Mouse (Mus musculus): Measurements from ENCODE around the gene Itsn1.
A peak's percentile ranks its signal among the peaks of the same experiment; 100 is the strongest.

Gene Itsn1

GRCm38 (mm10) chr16:91729066-91729482, at the start of gene Itsn1:
Gene Itsn1 (plus strand): TSS chr16:91729281.
- peak; percentile 98 for DNase-seq (ENCODE audit: low spot score in 2 of 2)

DNA sequence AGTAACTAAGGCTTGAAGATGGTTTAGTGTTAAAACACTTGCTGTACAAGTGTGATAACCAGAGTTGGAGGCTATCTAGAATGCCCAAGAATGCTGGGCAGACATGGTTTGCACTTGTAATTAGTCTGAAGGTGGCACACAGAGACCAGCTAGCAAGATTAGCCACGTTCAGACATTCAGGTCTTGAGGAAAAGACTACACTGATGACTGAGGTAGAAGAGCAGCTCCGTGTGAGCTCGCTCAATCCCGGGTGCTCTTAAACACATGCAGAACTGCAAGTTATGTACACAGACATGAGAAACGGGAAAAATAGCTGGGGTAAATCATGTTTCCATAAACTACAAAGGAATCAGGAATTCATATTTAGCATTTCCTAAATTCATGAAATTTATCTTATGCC, 48.4 kb upstream of the Itsn1 start:
- DNase-seq (ENCODE audit: low spot score in 2 of 2): no peak

DNA sequence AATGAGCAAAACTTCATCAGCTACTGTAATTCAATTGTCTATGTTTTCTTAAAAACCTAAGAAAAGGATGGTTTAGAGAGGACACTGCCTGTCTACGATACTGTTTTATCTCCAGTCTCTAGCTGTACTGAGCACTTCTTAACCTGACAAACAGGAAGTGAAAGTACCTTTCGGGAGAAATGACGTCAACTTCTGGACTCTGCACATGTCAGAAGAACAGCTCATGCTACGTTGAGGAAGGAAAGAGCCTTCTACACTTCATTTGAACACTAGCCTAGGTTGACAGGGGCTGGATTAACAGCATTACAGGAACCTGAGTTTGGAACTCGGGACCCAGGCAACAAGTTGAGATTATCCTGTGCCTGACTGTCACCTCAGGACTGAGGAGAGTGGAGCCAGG, 43.6 kb upstream of the Itsn1 start:
- DNase-seq (ENCODE audit: low spot score in 2 of 2): peak; percentile 66 to 74

DNA sequence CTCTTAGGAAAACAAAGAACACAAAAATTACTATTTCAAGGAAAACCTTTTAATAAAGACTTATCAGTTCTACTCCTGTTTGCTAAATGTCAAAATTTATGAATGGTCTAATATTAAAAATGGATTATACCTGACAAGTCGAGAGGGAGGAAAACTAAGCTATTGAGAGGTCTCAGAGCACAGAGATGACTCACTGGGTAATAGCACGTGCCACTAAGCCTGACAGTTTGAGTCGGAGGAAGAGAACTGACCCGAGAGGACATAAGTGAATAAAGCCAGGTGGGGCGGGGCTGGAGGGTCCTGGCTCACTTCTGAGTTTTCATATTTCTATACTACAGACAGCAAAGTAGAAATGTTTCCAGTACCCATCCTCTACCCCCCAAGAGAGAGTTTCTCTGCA, 42.7 kb upstream of the Itsn1 start:
- no peak for DNase-seq (ENCODE audit: low spot score in 2 of 2)

DNA sequence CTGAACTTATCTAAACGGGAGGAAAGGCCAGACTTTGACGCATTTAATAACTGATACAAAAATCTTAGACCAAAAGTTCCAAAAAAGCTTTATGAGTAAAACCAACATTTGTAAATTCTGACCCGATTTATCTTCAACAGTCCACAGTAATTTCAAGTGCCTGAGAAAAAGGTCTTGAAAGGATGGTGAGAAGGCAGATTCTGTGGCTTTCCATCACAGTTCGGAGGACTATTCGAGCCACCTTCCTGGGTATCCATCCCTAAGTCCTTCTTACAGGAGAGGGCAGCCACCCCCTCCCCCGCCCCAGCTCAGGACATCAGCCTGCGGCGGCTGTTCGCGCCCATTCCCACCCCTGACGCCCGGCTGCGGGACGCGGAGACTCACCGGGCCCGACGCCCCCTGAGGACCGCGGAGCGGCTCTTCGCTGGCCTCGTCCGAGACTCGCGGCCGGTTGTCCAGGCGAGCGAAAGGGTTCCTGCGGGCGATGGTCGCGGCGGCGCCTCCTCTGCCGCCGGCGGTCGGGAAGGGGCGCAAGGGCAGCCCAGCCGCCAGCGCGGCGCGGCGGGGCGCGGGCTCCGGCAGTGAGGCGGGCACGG, 41.0 kb upstream of the Itsn1 start:
- DNase-seq (ENCODE audit: low spot score in 2 of 2): no peak

DNA sequence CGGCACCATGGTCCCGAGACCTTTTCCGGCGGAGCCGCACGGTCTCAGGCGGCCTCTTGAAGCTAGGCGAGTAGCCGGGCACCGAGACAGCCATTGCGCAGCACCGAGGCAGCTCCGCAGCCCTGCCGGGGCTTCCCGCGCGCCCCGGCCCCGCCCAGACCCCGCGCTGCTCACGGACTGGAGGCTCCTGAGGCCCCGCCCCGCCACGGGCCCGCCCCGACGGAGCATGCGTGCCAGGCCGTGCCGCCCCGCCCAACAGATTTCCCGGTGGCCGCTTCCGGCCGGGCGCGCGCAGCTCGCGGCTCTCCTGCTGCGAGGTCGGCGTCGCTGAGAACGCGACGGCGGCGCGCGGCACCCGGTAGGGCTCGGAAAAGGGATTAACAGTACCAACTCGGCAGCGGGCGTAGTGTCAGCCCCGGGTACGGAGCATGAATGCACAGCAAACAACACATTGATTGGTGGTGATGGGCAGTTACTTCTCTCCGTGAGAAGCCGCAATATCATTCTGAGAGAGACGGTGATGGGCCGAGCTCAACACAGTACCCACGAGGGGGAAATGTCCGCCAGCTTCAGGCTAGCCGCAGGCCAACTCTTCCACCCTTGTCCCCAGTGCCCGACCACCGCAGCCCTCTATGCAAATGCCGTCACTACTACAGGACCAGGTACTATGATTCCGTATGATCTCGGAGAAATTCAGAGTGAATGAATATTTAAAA, 40.3 kb upstream of the Itsn1 start, which contains the start of gene Donson:
Gene Donson (minus strand): TSS at position 152 of the 716 bp plus-strand sequence.
- DNase-seq (ENCODE audit: low spot score in 2 of 2): peak; percentile 94 to 95

GRCm38 (mm10) chr16:91689791-91690190, 39.3 kb upstream of the Itsn1 start:
- DNase-seq (ENCODE audit: low spot score in 2 of 2): peak; percentile 16 to 20

- DNase-seq (ENCODE audit: low spot score in 2 of 2): peak; percentile 63 to 71
Observed at GRCm38 (mm10) chr16:91694455-91695084, 34.5 kb upstream of the Itsn1 start.

- DNase-seq (ENCODE audit: low spot score in 2 of 2): no peak
Observed at GRCm38 (mm10) chr16:91695108-91695755, 33.8 kb upstream of the Itsn1 start.

DNA sequence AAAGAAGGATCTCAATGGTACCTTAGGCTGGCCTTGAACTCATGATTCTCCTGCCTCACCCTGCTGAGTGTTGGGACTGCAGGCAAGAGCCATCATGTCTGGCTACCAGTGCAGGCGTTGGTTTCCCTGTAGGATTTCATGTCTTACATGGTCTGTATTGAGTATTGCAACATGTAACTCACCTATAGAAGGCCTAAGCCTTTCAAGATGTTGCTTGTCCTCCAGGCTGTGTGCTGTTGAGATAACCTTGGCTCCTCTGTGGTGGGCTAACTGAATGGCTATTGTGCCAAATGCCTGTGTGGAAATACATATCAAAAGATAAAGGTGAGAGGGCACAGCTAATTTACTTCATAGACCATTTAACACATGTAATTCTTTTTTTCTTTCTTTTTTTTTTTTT, 30.1 kb upstream of the Itsn1 start:
- no peak for DNase-seq (ENCODE audit: low spot score in 2 of 2)

DNA sequence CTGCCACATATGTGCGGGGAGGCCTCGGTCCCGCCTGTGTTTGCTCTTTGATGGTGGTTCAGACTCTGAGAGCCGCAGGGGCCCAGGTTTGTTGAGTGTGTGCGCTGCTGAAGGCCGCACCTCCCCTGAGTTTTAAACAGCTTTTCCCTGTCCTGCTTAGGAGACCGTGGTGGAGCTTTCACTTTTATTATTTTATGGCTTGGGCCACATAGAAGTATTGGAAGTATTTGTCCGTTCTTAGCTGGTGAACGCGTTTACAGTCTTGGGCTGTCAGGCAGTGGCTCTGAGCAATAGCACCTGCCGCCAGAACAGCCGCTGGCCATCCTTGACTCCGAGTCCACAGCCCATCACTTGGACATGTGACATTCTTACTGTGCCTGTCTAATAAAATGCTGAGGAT, 27.2 kb upstream of the Itsn1 start:
- no peak for DNase-seq (ENCODE audit: low spot score in 2 of 2)

- DNase-seq (ENCODE audit: low spot score in 2 of 2): no peak
Observed at GRCm38 (mm10) chr16:91702771-91703188, 26.3 kb upstream of the Itsn1 start.

- DNase-seq (ENCODE audit: low spot score in 2 of 2): no peak
Observed at GRCm38 (mm10) chr16:91704603-91705340, 24.3 kb upstream of the Itsn1 start.

GRCm38 (mm10) chr16:91710241-91710640, 18.8 kb upstream of the Itsn1 start:
- DNase-seq (ENCODE audit: low spot score in 2 of 2): no peak

DNA sequence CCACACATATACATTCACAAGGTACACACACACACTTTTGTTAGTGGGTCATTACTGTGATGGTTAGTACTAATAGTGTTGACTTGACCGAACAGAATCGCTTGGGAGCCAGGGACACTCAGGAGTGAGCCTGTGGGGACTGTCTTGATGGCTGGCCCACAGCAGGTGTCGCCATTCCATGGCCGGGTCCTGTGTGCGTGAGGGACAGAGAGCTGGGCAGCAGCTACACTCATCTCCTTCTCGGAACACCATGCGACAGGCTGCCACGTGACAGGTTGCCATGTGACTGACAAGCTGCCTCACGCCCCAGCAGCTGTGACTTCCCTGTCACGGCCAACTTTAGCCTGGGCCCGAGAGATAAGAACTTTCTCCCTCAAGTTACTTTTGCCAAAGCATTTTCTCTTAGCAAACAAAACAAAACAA, 12.1 kb upstream of the Itsn1 start:
- DNase-seq (ENCODE audit: low spot score in 2 of 2): peak; percentile 67 to 79

DNA sequence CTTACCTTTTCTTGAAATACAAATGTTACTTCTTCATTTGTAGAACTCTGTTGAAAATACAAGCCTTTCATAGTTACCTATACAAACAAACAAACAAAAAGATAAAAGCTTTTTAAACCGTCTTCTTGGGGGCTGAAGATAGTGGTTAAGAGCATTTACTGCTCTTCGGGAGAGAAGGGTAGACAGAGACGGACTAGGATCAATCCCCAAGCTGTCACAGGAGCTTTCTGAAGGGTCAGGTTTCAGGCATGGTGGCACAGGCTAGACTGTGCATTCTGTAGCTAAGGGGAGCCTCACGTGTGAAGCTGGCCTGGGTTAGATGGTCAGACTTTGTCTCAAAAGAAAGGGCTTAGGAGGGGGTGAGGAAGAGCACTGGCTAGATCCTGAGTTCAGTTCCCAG, 11.7 kb upstream of the Itsn1 start:
- DNase-seq (ENCODE audit: low spot score in 2 of 2): no peak

GRCm38 (mm10) chr16:91724247-91724646, 4.8 kb upstream of the Itsn1 start:
- peak; percentile 53 to 63 for DNase-seq (ENCODE audit: low spot score in 2 of 2)

DNA sequence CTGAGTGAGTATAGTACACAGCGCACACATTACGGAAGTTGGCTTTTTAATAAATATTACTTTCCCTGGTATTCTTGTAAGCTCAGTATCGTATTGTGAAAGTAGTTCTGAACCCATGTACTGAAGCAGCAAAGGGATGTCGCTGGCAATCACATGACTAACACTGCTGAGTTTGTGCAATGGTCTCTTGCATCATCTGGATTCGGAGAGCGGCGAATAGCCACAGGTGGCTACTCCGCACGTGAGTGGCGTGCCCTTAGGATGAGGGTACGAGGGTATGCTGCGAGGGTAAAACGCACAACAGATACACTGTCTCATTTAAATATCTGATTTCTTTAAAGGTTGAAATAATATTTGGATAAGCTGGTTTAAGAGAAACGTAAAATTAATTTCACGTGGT, 1.6 kb upstream of the Itsn1 start:
- no peak for DNase-seq (ENCODE audit: low spot score in 2 of 2)

GRCm38 (mm10) chr16:91728123-91729065, 687 bp upstream of the Itsn1 start, which contains the start of gene Cryzl1:
Gene Cryzl1 (minus strand): TSS chr16:91728975.
- DNase-seq (ENCODE audit: low spot score in 2 of 2): peak; percentile 99

- peak in 1 of 2 experiments; percentile 3 for DNase-seq (ENCODE audit: low spot score in 2 of 2)
Observed at GRCm38 (mm10) chr16:91729821-91730441, 850 bp downstream of the Itsn1 start.

Data from spleen, postnatal 36 days (tissue).